Mouse (Mus musculus): ENCODE results near the gene Gpd2. TPM values are rescaled to one million over a fixed set of nuclear protein-coding genes. Genes with fewer than 3 reads are reported as not detected.

The Gpd2 gene
- polyA plus RNA-seq, 1 experiment from 2014 or later: 24.8 TPM

DNA sequence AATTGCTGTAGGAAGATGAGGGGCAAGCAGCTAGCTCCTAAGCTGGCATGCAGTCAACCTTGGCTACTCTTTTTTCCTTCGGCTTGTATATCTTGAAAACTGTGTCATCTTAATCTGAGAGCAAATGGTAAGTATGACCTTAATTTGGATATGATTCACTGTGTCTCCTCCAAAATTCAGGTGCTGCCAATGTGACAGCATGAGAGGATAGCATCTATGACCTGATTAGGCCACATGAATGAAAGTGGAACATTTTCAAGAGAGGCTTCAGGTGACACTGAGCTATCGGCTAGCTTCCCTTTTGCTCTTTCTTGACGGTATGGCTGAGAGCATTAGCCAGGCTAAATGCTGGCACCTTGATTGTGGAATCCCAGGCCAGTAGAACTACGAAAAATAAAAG lies 171.0 kb downstream of the Gpd2 start:
- H3K9me3 ChIP-seq (replicated peaks): no peaks in the 10 kb centered on the region
- H3K4me2 ChIP-seq: no peak overlapping the region
- H3K36me3 ChIP-seq: no peaks in the 10 kb centered on the region
- H3K9ac ChIP-seq (replicated peaks): no peak overlapping the region
- no peak overlapping the region for H3K27ac ChIP-seq (replicated peaks)
- no peak for ATAC-seq (ENCODE audit: low FRiP score)
- no peaks in the 10 kb centered on the region for H3K4me1 ChIP-seq
- H3K4me3 ChIP-seq (replicated peaks): no peak overlapping the region
- WGBS: 90% methylated on average over 4 of the region's 4 CpGs
- no peaks in the 10 kb centered on the region for H3K27me3 ChIP-seq (replicated peaks)

DNA sequence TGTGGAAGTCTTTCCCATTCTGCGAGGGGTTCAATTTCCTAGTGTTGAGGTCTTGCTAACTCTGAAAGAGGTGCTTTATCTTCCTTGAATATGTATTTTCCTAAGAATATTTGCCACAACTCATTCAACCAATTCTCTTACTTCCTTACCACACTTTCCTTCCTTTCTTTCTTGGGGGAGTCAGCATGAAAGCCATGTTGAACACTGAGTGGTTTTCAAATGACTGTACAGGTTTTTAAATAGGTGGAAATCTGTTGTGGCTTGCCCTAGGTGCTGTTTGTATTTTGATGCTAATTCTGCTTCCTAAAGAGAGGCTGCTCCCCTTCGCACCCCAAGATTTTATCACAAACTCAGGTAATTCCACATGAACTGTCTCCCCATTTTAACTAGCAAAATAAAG lies 174.1 kb downstream of the Gpd2 start:
- Histone ChIP-seq H3K27ac (replicated peaks) (no peak overlapping the region), H3K9ac (replicated peaks) (no peak overlapping the region), H3K4me3 (replicated peaks) (no peak overlapping the region), H3K4me1 (no peaks in the 10 kb centered on the region), H3K27me3 (replicated peaks) (no peaks in the 10 kb centered on the region), H3K36me3 (no peaks in the 10 kb centered on the region), H3K9me3 (replicated peaks) (no peaks in the 10 kb centered on the region), H3K4me2 (no peak overlapping the region)
- 95% methylated on average over 2 of the region's 2 CpGs for WGBS
- no peak for ATAC-seq (ENCODE audit: low FRiP score)

DNA sequence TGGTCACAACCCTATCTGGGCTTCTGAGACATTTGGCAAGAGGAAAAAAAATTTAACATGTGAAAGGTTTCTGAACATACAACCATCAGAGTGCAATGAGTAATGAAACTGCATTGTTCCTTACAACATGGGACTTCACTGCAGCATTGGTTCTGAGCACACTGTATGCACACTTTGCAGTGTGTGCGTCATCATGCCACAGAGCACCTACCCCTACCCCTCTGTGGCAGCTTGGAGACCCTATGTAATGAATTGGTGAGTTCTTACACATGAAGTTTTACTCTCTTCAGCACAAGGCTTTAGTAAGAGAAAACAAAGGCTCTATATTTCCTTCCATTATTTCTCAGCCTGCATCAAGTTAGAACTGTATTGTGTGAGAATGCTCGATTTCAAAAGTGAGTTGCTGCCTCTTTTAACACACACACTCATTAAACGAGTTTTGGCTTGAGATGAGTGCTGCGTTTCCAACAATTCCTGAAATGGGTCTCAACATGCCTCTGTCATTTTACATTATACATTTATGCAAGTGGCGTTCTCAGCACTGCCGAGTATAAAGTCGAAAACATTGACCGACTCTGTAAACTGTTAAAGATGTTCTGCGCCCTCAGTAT lies 177.2 kb downstream of the Gpd2 start:
- 90% methylated on average over 9 of the region's 9 CpGs for WGBS
- Histone ChIP-seq H3K27ac (replicated peaks) (no peak overlapping the region), H3K9ac (replicated peaks) (no peak overlapping the region), H3K4me3 (replicated peaks) (no peak overlapping the region), H3K4me2 (no peak overlapping the region), H3K9me3 (replicated peaks) (no peaks in the 10 kb centered on the region), H3K36me3 (no peaks in the 10 kb centered on the region), H3K4me1 (no peaks in the 10 kb centered on the region), H3K27me3 (replicated peaks) (no peaks in the 10 kb centered on the region)
- ATAC-seq (ENCODE audit: low FRiP score): no peak

DNA sequence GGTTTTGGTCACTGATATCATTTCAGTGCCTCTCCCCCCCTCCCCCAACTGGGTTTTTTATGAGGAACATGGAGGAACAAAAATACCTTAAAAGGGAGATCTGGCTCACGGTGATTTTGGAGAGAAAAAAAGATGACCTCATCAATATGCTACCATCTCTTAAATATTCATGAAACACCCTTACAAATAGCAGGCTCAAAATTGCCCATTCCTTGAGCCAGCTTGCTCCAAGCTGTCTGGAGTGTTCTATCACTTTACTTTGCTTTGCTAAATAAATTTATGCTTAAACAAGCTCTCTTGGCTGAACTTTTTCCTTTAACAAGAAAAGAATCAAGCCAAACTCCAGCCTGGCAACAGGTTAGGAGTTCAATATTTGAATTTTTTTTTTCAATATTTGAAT lies 179.3 kb downstream of the Gpd2 start:
- no peak overlapping the region for H3K27ac ChIP-seq (replicated peaks)
- H3K9ac ChIP-seq (replicated peaks): no peak overlapping the region
- H3K27me3 ChIP-seq (replicated peaks): no peaks in the 10 kb centered on the region
- 21% methylated on average over 1 of the region's 1 CpGs for WGBS
- no peaks in the 10 kb centered on the region for H3K4me1 ChIP-seq
- H3K9me3 ChIP-seq (replicated peaks): no peaks in the 10 kb centered on the region
- ATAC-seq (ENCODE audit: low FRiP score): no peak
- no peak overlapping the region for H3K4me2 ChIP-seq
- no peaks in the 10 kb centered on the region for H3K36me3 ChIP-seq
- no peak overlapping the region for H3K4me3 ChIP-seq (replicated peaks)

Other genes starting within 250 kb of the Gpd2 start
- 16.8 and 21.0 TPM in 2 replicates for gene Nr4a2, start 113.6 kb upstream of the Gpd2 start, polyA plus RNA-seq (2015; fragmentation: Nextera tagmentation; extraction: Ambion mirVana)